Mouse (Mus musculus) frontal cortex, adult (tissue): Measurements from ENCODE around the gene Gm10642.

Source experiments
- ATAC-seq: cut with Nextera tagmentation; 2 replicates; pipeline ENCODE4 v1.9.2; 2017; ENCODE audit warnings: mild to moderate bottlenecking, moderate library complexity, mixed read lengths; ENCODE audit not compliant: low TSS enrichment

Gene Gm10642

DNA sequence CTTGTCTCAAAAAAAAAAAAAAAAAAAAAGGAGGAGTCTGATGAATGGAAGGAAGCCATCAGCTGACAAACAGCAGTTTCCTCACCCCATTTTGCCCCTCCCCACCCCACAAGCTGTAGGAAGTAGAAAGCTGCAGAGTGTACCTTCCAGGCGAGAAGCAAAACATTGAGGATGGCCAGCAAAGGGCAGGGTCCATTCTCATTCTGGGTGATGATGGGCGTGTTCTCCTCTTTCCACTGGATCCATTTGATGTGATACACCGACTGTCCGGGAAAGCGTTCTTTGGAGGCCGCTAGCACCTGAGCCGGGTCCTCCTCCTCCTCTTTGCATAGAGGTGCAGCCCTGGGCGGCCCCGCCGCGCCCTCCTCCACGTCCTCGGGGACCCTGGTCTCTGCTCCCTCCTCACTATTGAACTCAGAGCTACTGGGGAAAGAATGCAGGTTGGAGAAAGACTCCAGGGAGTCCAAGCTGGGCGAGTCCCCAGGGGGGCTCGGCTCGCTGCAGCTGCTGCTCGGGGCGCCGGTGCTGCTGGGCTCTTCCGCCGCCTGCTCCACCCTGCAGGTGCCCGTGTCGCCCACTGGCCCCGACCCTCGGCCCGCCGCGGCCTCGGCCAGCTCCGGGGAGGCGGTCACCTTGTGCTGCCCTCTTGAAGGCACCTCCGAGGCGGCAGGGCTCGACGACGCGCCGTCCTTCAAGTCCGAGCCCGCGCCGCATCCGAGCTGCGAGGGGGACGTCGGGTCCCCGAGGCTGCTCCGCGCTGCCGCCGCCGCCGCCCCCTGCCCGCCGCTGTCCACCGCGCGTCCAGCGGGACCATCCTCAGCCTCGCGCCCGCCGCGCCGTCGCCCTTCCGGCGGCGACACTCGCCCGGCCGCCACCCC, at the start of gene Gm10642:
Gm10642 (plus strand) TSS at position 122 of the 878 bp plus-strand sequence.
- peak; percentile 15; the same call in 1 of the 2 replicates for ATAC-seq

DNA sequence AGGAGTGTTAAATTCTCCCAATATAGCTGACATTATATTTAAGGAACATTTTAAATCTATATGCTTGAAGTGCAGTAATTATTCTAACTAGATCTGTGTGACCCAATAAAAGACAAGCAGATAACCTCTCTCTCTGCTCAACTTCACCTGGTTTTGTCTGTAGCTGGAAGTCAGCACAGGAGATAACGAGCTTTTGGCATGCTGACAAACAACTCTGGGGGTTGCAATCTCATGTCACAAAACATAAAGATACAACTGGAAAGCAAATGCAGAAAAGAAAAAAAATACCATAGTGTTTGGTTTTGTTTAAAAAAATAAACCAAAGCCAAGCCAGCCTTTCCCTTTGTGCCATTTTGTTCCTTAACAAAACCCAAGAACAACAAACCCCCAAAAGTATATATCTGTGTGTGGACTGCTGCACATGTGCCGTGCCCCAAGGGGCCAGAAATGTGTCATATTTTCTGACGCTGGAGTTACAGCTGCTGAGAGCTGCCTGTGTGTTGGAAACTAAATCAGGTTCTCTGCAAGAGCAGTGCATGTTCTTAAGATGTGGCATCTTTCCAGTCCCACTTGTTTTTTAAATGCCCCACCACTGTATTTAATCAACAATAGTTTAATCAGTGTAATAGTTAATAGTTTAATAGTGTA, 44.9 kb upstream of the Gm10642 start:
- no peak for ATAC-seq

DNA sequence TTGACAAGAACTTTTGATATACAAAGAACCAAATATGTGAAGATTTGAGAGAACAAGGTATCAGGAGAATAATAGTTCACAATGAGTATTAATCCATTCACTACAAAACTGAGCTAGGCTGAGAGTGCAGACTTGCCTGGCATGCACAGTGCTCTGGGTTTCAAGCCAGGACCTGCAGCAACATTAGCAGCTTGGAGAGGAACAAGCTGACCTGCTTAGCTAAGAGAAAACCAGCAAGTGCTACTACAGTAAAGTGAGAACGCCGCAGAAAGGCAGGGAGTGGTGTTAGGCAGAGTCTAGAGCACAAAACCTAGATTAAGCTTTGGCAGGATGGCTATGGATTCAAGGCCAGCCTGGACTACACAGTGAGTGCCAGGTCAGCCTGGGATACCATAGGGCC, 26.3 kb upstream of the Gm10642 start:
- ATAC-seq: peak; percentile 62; the same call in 1 of the 2 replicates

DNA sequence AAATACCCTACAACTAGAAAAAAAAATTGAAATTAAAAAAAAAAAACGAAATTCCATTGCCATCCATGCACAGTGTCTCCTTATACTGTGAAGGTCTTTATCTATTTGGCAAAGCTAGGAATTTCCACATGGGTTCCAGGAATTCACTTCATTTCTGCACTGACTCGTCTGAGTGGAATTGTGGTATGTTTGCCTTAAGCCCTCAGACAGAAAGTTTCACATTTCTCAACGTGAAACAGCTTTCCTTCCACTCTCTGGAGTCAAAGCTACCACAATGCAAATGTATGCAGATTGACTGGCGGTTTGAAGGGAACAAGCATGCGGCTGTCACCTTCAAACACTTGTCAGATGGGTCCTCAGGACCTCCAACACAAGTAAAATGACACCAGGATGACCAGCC, 24.4 kb upstream of the Gm10642 start:
- ATAC-seq: no peak

DNA sequence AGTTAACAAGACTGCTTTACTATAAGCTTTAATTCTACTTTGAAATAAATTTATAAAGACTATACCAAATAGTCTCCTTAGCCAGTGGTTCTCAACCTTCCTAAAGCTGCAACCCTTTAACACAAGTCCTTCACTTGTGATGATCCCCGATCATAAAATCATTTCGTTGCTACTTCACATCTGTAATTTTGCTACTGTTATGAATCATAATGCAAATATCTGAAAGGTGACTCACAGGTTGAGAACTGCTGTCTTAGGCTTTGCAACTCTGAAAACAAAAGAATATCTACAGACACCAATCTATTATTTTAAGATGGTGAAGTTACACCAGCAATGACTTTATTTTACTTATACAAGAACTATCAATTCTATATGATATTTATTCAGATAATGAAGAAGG, 19.3 kb upstream of the Gm10642 start:
- no peak for ATAC-seq

DNA sequence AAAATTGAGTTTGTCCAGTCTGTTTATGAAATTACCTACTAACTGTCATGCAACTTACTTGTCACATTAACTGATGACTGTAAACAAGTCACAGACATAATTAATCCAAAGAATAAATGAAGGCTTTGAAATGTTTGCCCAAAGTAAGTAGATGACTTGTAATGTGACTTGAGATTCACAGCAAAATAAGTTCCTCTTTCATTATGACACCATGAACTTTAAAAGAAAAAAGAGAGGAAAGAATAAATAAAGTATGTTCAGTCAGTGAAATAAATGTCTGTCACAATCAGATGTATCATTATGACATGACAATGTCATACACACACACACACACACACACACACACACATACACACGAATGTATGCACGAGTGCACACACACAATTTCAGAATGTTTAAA, 5.8 kb upstream of the Gm10642 start:
- ATAC-seq: no peak

DNA sequence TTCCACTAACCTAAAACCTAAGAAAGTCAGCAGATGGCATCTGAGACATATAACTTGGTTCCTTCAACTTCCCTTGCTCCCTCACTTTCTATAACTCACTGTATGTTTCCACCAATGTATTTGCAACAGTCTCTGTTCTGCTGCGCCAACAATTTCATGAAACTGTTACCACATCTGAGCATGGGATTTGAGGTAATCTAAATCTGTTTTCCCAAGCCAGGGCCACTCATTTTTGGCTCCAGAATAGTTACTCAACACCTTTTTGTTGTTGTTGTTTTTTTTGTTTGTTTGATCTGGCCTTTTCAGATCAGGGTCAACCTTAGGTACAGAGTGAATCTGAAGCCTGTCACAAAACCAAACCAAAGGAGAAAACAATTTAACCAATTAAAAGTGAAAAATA, 5.1 kb upstream of the Gm10642 start:
- ATAC-seq: no peak

DNA sequence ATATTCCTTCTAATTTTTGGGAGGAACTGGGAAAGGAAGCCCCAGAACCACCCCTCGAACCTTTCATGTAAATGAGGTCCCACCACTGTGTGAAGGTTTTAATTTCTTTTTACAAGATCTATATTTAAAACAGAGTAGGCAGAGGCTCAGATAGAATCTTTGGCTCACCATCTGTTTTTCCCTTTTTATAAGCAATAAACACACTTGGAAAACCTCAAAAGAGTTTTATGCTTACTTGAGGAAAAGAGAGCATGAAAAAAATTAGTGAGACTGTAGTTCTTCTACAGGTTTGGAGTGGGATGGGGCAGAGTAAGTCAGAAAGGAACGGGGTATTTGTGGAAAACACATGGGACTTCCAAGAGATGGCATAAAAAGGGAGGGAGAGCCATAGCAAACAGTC, 3.8 kb upstream of the Gm10642 start:
- ATAC-seq: peak; percentile 14; the same call in 1 of the 2 replicates

DNA sequence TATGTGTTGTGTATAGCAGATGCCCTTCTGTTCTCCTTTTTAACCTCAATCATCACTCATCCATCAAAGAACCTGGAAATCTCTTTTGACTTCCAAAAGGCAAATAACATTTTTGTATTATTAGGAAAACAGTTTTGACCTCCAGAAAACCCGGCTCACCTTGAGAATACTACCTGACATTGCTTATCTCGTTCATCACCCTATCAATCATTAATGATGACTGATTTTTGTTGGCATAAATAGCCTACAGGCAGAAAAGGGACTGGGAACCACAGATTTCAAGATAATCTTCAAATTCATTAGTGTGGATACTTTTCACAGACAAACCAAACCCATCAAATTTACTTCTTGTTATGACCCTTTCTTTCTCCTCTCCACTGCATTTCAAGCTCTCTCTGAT, 2.2 kb upstream of the Gm10642 start:
- ATAC-seq: no peak

DNA sequence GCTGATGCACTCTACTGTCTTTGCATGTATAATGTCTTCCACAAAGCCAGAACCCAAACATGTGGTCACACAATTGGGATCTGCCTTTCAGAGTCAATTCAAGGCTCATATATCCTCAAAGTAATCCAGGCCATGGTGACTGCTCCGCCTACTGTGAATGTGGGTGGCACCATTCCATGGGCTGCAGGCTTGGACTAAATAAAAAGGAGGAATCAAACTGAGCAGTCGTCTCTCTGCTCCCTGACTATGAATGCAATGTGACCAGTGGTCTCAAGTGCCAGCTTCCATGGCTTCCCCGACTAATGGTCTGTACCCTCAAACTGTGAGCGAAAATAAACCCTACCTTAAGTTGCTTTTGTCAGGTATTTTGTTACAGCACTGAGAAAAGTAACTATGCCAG, 1.6 kb upstream of the Gm10642 start:
- no peak for ATAC-seq

DNA sequence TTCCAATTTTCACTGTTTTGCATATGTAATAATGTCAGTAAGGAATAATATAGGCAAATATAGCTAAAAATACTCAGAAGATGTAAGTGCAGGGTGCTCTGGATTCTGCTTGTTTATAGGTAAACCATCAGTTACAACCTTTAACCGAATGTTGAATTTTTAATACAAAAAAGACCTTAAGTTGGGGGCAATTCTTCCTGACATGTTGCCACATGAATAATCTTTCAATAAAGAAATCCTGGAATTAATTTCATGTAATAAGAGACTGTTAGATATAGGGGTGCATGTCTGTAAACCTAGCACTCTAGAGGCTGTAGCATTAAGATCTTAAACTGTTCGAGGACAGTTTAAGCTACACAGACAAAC, 304 bp upstream of the Gm10642 start:
- no peak for ATAC-seq

DNA sequence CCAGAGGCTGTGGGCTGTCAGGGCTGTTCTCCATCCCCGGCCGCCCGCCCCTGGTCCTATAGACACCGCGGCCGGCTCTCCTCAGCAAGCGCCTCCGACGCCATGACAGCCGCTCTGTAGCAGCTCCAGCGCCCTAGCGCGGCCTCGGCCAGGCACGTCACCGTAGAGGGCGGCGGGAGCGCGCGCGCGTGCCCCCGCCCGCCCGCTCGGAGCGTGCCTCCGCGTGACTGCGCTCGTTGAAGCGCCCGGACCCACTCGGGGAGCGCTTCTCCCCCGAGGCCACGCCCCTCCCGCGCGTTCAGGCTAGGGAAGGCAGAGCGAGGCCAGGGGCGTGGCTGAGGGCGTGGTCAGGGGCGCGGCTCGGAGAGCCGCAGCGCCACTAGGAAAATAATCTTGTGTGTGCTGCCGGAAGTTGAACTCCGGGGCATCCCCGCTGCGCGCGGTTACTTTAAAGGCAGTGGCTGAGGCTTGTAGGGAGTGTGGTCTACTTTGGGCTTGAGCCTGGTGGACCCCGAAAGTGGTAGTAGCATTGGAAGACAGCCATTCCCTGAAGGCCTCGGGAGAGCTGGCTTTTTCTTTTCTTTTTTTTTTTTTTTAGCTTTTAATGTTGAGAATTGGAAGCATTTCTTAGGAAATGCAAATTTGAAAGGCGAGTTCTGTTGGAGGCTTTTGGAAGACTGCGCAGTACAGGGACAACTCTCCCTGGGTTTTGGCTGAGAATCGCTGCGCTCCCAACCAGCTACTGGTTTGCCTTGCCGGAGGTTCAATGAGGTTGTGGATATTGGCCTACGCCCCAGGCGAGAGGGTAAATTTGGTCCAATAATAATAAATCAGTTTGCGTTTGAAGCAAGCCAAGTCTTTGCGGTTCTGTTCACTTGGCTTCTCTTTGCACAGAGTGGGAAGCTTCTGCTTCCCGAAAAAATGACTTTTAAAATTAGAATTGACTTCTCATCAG, 1.2 kb downstream of the Gm10642 start, which contains the start of gene Mindy2:
Mindy2 (minus strand) TSS at position 162 of the 955 bp plus-strand sequence.
- peak; percentile 90 for ATAC-seq

DNA sequence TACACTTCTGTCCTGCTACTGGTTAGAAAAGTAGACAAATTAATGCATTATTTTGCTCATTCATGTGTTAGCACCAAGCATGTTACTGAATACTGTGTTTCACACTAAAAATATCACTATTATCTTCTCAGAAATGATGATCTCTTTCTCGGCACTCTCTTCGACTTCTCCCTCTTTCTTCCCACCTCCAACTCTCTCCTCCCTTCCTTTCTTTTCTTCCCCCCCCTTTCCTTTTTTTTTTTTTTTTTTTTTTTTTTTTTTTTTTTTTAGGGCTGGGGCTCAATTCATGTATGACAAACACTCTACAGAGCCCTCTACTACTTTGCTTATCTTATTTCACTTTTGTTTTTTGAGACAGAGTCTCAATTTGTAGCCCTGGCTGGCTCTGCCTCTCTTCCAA, 2.2 kb downstream of the Gm10642 start:
- no peak for ATAC-seq

DNA sequence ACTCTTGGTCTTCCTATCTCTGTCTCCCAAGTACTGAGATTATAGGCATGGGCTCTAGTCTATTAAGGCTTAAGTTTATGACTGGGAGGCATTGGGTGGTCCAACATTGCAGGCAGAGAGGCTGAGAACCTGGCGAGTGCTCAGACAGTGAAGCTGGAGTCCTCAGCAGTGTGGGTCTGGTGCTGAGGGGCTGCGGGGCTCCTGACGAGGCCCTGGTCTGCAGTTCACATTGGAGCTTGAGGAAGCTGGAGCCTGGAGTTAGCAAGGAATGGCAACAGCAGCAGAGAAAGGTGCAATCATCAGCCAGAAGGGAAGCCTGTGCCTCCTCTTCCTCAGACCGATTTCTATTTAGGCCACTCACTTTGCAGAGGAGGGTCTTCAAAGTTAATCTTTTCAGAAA, 8.8 kb downstream of the Gm10642 start:
- ATAC-seq: no peak

DNA sequence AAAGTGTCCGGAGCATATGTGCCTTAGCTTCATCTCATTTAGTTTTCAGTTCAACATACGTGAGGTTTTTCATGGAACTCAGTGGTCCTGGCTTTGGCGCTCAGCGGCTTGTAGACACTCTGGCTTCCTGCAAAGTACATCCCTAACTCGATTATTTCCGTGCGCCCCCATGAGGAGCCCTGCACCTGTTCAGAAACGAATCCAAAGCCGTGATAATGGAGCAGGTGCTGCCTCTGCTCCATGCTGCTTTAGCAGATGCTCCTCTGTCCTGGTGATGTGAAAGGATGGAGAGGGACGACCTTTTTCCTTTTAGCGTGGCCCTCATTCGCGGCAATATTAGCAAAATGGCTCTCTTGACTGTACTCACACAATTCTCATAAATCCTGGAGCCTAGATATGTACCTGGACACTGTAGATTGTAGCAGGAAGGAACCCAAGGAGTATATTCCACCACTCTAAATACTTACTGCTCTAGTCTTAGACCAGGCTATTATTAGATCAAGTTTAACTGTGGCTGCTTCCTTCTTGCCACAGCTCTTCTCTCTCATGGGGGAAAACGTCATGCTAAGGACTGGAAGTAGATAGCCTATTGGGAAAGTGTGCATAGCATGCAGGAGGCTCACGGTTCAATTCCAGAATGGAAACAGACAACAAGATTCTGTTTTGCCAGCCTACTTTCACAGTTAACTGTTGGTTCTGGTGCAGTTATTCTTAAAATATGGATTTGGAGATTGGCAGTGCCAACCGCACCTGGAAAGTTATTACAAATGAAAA, 9.5 kb downstream of the Gm10642 start:
- ATAC-seq: no peak

DNA sequence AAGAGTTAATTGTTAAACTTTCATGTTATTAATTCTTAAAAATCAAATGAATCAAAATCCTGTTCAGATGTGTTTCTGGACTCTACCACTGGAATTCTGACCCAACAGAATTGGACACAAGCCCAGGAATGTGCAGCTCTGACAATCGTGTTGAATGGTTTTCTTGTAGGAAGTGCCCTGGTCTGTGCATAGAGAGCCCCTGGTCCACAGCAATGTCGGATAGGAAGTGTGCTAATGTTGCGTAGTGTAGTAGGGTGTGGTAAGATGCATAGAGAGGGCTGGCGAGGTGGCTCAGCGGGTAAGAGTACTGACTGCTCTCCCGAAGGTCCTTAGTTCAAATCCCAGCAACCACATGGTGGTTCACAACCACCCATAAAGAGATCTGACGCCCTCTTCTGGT, 10.8 kb downstream of the Gm10642 start:
- no peak for ATAC-seq

DNA sequence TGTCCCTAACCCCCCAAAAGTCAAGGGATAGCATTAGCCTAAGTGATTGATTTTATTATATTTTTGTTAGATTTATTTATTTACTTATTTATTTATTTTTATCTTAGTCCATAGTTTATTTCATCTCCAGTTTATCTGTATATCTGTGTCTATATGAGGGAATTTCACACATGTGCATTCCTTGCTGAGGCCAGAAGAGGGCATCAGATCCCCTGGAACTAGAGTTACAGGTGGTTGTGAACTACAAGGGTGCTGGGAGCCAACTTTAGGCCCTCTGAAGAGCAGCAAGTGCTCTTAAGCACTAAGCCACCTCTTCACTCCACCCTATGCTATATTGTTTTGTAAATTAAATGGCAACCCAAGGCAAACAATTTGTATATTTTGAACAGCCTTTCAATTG, 12.0 kb downstream of the Gm10642 start:
- no peak for ATAC-seq

DNA sequence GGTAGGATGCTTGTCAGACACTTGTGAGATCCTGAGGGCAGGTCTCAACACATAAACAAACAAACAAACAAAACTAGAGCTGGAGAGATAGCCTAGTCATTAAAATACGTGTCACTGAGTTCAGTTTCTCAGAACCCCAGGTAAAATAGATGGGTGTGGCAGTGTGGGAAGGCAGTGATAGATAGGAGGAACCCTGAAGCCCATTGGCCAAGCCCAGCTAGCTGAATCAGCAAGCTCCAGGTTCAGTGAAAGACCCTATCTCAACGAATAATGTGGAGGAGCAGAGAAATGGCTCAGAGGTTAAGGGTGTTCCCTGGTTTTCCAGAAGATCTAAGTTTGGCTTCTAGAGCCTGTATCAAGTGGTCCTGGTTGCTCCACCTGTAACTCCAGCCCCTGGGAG, 13.1 kb downstream of the Gm10642 start:
- ATAC-seq: no peak

DNA sequence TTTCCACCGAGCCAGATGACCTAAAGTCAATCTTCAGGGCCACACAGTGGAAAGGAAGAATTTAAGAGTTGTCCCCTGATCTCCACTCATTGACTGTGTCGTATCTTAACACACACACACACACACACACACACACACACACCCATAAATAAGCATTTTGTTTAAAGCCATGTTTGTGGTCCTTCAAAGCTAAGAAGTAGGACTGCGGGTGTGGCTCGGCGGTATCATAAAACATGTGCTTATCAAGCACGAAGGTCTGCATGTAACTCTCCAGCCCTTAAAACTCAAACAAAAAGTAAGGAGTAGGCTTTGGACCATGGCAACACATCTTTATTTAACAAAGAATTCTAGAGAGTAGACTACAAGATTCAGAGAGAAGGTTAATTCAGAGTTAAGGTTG, 14.3 kb downstream of the Gm10642 start:
- no peak for ATAC-seq

DNA sequence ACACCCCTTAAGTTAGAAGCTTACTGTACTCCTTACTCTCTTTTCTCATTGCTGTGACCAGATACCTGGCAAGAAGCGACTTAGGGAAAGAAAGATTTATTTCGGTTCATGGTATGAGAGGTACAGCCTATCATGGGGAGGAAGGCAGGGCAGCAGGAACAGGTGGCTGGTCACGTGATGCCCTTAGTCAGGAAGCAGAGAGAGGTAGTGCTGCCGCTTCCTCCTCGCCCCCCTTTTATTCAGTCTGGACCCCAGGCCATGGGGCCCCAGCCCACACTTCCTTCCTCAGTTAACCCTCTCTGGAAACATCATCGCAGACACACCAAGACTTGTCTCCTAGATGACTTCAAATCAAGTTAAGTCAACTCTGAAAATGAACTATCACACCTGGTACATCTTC, 15.2 kb downstream of the Gm10642 start:
- ATAC-seq: no peak
